Mouse (Mus musculus) urinary bladder, postnatal 25 days (tissue): ENCODE data around the gene Ecel1.

Experiments
- DNase-seq: peaks from one replicate; pipeline ENCODE4 v3.0.0; 2022; ENCODE audit warnings: low spot score

The Ecel1 gene

DNA sequence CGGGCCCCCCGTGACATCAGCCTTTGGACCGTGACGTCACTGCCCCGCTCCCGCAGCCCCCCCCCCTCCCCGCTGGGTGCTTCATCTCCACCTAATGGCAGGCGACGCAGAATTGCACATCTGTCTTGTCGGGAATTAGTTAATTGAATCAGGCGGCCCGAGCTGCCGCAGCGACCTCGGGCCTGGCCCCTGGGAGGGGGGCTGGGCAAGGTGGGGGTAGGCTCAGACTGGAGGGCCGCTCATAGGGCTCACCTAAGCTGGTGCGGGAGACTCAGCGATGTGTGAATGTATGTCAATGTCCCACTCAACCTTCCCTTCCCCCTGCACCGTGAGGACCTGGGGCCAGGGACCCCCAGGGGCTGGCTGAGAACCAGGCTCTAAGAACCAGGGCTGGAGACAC is 14.1 kb upstream of the Ecel1 start:
- DNase-seq = no peak

DNA sequence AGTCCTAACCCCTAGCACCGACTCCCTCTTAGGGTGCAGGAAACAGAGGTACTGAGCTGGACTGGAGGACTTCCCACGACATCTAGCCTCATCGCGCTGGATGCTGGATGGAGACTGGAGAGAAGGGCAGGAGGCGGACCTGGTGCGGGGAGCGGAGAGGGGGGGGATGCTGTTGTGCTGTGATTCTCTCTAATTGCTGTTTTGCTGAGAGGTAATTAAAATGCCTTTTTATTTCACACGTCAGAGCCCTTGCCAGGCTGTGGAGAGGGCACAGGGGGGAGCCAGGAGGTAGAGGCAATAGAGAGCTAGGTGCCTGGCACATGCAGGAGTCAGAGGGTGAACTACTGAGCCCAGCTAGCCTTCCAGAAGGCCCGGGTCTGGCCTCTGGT is 8.5 kb upstream of the Ecel1 start:
- DNase-seq = no peak

DNA sequence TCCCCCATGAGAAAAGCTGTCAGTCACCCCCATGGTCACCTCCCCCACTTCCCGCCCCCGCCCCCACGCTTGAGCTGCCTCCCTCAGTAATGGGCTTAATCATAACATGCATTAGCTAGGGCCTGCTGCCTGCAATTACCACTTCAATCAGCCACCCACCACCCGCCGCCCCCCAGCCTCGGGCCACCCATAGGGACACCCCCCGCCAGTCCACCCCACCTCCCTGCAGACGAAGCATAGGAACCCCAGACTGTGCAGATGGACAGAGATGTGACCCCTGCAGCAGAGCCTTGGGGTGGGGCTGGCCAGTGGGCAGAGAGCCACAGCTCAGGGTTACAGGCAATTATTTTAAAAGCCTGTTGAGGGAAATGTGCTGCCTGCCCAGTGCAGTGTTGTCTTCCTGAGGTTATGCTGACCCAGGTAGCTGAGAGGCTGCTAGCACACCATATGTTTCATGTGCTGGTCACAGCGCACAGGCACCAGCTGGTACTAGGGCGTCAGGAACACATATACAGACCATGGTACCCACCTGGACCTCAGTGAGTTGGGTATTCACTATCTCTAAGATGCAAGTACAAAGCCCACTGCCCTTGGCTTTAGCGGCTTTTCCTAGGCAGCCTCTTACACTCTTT is 8.0 kb upstream of the Ecel1 start:
- no peak for DNase-seq

DNA sequence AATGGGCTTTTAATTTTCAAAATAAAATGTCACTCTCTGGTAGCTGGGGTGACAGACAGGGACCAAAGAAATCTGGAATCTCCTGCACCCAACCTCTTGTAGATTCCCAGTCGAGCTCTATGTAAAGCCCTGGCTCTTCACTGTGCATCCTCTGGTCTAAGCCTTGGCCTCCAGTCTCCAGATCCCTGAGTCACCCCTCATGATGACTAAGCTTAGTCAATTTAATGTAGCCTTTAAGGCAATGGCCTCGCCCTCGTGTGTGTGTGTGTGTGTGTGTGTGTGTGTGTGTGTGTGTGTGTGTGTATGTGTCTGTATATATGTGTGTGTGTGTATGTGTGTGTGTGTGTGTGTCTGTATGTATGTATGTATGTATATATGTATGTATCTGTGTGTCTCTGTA is 3.1 kb upstream of the Ecel1 start:
- no peak for DNase-seq

DNA sequence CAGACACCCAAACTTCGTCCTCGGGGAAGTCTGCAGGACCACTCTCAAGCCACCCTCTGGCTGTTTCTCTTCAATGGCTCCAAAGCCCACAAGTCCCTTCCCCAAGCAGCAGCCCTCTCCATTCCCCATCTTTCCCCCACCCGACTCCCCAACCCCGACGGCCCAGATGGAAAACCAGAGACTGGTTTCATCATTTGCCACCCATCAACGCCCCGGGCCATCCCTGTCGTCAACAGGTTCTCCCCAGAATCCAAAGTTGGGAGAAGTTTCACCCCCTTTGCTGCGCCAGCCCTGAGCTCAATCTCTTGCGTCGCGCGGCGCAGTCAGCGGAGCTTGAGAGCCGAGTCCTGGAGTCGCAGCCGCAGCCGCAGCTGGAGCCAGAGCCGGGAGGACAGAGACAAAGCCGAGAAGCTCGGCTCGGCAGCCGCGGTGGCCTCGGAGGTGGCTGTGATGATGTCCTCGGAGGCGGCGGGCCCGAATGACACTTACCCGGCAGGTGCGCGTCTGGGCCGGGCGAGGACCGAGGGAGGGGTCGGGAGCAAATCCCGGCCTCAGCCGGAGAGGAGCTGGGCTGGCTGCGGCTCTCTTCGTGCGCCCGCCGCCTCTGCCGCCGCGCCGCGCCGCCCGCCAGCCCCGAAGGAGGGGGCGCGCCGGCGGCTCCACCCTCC is 656 bp downstream of the Ecel1 start:
- DNase-seq = no peak

- no peak for DNase-seq
These were observed 1.7 kb downstream of the Ecel1 start for GRCm38 (mm10) chr1:87154501-87155120.

- no peak for DNase-seq
These were observed 2.4 kb downstream of the Ecel1 start for GRCm38 (mm10) chr1:87153776-87154500.

DNA sequence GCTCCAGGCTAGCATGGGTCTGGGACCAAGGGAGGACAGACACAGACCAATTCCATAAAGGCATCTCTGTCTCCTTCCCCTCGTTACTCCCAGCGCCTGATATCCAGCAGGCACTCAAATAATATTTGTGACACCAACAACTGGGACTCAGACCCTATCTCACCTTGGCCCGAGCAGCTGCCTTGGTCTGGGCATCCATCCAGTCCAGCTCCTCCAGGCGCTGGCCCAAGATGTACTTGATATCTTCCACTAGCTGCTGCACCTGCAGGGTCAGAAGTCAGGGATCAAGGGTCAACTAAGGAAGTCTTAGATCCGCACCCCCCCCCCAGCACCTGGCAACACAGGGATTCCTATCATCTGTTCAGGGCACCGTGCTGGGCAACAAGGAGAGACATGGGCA is 5.0 kb downstream of the Ecel1 start:
- DNase-seq = no peak

GRCm38 (mm10) chr1:87149422-87149821 is 6.9 kb downstream of the Ecel1 start:
- DNase-seq = no peak

- DNase-seq = no peak
These were observed 13.2 kb downstream of the Ecel1 start for GRCm38 (mm10) chr1:87143141-87143540.

DNA sequence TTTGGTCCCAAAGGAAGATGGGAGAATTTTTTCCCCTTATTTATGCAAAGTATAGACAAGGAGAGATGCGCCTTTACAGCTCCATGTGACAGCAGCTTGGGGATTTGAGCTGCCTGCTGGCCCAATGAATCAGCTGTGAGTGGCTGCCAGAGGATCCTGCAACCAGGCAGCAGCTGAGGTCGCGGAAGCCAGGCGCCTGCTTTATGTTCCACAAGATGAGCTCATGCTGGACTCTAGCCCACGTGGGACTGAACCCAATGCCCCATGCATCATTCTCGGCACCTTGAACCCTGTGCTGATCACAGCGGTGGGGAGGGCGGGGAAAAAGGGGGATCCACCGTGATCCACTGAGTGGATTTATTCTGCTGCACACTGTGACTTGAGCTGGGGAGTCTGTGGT is 13.9 kb downstream of the Ecel1 start:
- no peak for DNase-seq

GRCm38 (mm10) chr1:87141550-87141949 is 14.8 kb downstream of the Ecel1 start:
- DNase-seq = no peak

DNA sequence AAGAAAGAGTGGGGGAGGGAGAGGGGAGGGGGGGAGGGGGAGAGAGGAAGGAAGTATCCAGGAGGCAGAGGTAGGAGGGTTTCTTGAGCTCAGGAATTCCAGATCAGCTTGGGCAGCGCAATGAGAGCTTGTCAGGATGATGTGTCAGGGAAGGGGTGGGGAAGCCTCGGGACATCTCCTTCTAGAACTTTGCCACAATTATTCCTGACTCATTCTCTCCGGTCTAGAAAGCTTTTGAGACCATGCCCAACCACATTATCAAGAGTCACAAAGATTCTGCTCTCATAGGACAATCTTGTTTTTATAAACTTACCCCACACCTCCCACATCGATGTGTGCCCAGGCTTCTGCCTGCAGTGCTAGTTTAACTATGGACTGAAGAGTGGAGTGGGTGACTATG is 24.5 kb downstream of the Ecel1 start:
- no peak for DNase-seq

GRCm38 (mm10) chr1:87127206-87128030 is 28.9 kb downstream of the Ecel1 start:
- DNase-seq = no peak

DNA sequence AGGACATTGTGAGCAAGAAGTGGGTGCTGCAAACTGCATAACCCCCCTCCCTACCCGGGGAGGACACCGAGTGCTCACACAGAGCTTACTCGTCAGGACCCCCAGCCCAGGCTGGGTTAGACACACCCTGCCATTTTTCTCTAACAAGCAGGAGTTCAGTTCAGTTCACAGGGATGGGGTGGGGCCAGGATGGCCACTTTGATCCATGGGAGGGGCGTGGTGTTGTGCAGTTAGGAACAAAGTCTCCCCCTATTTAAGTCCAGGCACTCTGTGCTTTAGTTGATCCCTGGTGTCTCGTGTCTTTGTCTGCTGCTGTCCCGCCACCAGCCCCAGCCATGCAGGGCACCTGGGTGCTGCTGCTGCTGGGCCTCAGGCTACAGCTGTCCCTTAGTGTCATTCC is 31.6 kb downstream of the Ecel1 start, which contains the start of gene Akp3:
TSS of gene Akp3 (plus strand) at position 301 of the 400 bp plus-strand sequence.
- no peak for DNase-seq

DNA sequence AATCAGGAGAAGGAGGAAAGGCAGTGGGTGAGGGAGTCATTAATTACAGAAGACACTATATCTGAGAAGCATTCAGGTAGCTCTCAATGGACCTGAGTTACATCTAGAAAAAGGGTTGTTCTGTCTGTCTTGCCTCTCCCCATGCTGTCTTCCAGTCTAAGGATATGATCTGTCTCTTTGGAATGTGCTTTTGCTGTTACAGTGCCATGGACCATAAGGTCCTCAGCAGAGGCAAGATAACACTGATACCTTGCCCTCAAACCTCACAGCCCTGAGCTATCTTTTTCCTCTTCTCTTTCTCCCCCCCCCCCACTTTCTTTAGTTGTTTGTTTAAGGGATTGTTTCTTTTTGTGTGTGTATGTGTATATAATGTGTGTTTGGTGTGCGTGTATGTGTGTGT is 41.5 kb downstream of the Ecel1 start:
- no peak for DNase-seq

DNA sequence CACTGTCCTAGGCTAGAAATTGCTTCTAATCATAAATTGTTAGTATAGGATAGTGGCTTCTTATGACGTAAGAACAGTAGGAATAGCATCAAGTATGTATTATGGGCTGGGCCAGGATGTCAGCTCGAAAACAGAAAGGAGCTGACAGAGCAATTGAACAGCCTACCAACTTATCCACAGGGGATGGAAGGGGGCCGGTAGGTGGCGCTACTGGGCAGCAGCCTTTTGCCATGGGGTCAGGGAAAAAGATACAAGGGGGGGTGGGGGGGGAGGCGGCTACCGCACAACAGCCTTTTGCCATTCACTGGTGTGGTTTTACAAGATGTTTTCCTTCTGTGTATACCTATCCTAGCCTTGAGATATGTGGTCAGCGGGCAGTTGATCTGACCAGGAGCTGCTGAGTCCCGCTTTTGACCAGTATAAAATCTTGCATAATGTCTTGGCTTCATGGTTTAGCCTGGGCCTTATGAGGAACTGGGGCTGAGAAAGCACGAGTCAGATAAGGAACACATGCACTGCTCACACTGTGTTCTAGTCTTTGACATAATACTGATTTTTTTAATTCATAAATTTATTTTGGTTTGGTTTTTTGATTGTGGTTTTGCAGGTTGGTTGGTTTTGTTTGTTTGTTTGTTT is 44.5 kb downstream of the Ecel1 start:
- no peak for DNase-seq

- DNase-seq = no peak
These were observed 47.8 kb downstream of the Ecel1 start for GRCm38 (mm10) chr1:87108564-87108963.

- DNase-seq = no peak
These were observed 49.8 kb downstream of the Ecel1 start for GRCm38 (mm10) chr1:87106536-87106935.

- DNase-seq = no peak
These were observed 52.4 kb downstream of the Ecel1 start for GRCm38 (mm10) chr1:87103936-87104335.

DNA sequence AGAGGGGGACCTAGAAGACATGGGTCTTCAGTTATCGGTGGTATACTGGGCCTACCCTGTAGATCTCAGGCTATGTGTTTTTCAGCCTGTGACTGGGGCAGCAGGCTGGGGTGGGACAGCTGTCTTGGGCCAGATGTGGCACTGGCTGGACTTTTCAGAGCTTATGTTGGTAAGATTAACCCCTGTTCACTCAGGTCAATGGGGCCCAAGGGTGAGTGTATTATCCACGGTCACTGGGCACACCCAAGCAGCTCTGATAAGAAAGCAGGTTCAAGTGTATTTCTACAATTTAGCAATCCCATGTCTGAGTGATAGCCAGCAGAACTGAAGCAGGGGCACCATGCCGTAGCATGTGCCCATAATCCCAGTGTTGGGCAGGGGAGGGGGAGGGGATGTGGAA is 54.2 kb downstream of the Ecel1 start:
- DNase-seq = no peak

DNA sequence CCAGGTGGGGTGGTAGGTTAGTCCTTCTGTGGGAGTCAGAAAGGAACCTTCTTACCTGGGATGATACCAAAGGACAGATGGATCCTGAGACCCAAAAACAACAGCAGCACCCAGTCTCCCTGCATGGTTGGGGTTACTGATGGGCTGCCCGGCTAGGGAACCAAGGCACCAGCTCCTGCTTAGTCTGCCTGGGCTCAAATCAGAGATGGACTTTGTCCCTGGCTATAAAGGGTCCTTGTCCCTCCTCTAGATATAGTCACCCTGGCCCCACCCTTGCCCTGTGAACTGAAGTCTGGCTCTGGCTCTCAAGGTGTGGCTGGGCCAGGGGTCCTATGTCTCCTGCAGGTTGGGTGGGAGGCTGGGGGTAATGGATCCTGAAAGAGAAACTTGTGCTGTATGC is 54.9 kb downstream of the Ecel1 start, which contains the start of gene Alpi:
TSS of gene Alpi (minus strand) at position 196 of the 400 bp plus-strand sequence.
- no peak for DNase-seq
